Mouse (Mus musculus) adrenal gland, postnatal 4 days (tissue): ENCODE measurements around the gene Ensa. TPM values are rescaled to one million over a fixed set of nuclear protein-coding genes. Genes with fewer than 3 reads are reported as not detected.
A peak's percentile ranks its signal among the peaks of the same experiment; 100 is the strongest.
"Not testable (repeated sequence)": the region's sequence is repeated elsewhere in the genome, so short reads cannot be mapped to it uniquely, and the experiment has no call there.

Experiments
- DNase-seq, 2 experiments: peaks; one replicate each; pipeline ENCODE4 v3.0.0; 2021 to 2022; ENCODE audit warnings: low spot score in 2 of 2, mixed read lengths in 2 of 2
- total RNA-seq, 2 experiments: library from RNA; stranded (reverse); gene quantifications; 2 replicates each; pipeline ENCODE4 v1.2.3; 2021

Gene Ensa
- total RNA-seq, 2 experiments from 2014 or later, result 79.6 to 82.2 TPM

DNA sequence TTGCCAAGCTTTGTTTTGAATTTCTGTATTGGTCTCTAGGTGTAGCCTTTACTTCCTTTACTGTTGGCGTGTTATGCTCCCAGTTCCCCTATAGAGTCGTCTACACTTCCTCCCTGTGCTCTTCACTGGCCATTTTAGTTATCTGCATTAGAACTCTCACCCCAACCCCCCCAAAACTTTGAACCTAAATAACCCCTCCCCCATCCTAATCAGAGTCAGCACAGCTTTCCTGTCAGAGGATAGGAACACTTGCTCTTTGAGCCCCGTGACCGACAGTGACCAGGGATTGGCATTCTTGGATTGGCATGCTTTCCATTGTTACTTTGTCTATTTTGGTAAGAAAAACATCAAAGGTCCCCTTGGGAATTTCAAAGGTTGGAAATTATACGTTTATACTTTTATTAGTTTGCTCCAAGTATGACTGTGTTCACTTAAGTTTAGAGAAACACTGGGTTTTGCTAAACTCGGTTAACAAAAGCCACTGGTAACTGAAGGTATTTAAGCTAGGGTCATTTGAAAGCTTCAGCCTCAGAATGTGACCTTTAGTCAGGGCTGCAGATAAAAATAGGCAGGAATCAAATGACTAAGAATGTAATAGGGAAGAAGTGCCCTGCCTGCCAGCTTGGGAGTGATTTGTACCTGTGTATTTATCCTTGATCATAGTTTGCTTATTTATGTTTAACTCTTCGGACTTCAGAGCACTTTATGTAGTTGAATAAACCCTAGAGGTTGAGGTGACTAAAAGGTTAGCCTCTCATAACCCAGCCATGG is 37.3 kb downstream of the Ensa start:
- DNase-seq, result no peak

DNA sequence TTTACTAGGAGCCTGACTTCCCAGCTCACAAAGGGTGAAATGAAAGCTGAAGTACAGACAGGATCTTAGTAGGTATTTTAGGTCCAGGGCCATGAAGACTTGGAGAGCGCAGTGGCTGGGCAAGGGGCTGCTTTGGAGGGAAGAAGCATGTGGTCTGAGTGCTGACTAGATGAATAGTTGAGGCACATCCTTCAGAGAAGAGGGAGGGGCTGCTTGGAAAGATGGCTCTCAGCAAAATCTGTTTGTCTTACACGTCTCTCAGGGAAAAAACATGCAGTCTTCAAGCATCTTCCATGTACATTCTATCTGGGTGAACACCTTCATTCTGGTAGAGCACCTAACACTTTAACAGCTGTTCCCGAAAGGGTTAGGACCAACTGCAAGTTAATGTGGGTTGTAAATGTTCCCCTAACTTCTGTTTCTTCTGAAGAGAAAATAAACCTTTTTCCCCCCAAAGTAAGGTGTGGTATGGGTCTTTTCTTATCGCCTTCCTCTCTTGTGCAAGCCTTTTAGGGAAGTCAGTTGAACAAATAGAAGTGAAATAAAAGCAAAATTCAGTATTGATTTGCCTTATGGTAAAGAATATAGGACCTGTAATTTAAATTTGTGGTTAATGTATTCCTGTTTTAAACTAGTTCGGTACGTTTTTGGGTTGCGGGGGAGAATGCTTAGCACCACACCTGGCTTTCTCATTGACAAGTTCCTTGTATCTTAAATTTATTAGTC is 38.1 kb downstream of the Ensa start:
- DNase-seq, result no peak

DNA sequence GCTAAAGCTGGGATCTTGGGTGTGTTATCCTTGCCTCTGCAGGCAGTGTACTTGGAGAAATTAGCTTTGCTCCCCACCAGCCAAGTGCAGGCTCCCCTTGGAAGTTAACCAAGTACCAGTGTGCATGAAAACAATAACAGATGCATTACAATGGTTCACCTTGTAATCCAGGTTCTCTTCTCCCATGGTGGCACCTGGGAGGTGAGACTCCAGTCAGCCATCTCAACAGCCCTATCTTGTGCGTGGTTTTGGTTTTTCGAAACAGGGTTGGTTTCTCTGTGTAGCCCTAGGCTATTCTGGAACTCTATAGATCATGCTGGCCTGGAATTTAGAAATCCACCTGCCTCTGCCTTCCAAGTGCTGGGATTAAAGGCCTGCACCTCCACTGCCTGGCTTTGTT is 38.7 kb downstream of the Ensa start:
- DNase-seq, result no peak

DNA sequence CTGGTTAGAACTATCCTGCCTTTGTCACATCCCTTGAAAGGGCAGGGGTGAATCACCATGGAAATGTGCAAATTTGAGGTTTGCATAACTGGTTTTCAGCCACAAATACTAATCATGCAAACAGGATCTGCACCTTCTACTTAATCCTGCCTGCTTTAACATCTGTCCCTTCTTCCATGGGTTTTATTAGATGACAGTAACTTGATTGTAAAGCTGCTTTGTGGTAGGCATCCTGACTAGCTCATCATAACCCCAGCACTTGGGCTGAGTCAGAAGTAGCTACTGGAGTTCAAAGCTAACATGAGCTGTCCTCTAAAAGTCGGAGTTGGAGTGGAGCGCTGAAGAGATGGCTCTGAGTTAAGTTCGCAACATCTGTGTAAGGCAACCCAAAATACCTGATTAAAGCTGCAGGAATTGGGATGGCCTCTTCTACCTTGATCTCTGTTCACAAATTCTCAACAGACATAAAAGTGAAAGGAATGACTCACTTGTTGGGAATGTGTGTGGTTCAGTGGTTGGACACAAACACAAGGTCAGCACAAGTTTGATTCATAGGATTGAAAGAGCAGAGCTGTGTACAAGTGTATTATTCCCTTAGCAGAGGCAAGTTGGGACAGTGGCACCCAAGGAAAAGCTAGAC is 39.3 kb downstream of the Ensa start:
- DNase-seq, result no peak

DNA sequence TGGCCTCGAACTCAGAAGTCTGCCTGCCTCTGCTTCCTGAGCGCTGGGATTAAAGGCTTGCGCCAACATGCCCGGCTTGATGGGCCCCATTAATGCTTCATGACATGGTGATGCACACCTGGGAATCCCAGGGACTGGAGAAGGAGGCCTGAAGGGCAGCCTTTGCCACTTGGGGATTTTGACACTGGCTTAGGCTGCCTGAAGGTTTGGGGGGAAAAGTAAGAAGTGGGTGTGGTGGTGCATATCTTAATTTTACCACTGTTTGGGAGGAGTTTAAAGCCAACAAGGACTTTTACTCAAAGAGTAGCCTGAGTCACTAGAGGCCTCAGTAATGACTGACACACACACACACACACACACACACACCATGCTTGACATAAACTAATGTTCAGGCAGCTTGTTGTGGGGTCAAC is 40.2 kb downstream of the Ensa start:
- DNase-seq, result no peak

DNA sequence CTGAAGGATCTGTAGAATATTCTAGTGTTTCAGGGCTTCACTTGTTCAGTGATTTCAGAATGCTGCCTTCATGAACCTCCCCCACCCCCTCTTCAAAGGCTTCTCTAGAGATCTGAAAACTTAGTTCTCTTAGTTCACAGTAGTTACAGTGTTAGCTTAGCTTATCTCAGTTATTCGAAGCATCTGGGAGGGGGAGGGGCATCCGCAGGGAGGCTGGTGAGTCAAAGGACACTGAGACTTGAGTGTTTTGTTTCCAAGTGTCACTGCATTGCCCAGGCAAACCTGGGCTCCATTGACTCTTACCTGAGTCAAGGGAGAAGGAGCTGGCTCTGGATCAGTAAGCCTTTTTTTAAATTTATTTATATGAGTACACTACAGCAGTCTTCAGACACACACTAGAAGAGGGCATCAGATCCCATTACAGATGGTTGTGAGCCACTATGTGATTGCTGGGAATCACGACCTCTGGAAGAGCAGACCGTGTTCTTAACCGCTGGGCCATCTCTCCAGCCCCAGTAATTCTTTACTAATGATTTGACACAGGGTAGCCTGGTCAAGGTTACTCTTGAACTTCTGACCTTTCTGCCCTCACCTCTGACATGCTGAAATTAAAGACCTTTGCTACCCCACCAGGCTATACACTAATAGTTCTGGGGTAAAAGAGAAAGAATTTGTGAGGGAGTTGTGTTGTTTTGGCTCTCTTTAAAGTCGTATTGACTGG is 41.5 kb downstream of the Ensa start:
- DNase-seq, result no peak

DNA sequence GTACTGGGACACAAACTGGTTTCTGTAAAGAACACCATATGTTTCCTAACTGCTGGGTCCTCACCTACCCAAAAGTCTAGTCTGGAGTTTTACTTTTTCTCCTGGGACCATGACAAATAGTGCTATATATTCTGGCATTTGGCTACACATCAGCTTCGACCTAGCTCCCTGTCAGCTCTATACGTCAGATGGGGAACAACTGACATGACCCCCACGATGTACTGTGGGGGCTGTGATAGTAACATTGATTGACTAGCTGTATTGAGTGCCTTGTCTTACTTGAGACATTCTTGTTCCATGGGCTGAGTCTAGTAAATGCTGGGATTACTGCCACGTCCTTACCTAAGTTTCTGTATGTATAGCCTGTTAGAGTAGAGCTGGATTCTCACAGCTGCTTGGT is 42.7 kb downstream of the Ensa start:
- DNase-seq, result no peak

DNA sequence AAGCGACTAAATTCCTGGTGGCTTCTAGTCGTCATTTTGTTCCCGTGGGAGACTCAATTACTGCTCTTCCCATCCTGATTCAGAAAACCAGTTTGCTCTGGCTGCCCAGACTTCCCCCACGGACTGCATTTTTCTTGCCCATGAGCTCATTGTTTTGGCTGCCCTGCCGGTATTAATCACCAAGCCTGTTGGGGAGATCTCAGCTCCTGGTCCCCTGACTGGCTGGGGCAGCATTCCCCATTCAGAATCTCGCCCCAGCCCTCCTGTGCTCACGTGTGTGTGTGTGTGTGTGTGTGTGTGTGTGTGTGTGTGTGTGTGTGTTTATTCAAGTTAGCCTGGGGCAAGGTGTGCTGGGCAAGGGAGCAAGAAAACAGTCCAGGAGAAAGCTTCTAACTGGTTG is 43.2 kb downstream of the Ensa start:
- DNase-seq, result no peak

DNA sequence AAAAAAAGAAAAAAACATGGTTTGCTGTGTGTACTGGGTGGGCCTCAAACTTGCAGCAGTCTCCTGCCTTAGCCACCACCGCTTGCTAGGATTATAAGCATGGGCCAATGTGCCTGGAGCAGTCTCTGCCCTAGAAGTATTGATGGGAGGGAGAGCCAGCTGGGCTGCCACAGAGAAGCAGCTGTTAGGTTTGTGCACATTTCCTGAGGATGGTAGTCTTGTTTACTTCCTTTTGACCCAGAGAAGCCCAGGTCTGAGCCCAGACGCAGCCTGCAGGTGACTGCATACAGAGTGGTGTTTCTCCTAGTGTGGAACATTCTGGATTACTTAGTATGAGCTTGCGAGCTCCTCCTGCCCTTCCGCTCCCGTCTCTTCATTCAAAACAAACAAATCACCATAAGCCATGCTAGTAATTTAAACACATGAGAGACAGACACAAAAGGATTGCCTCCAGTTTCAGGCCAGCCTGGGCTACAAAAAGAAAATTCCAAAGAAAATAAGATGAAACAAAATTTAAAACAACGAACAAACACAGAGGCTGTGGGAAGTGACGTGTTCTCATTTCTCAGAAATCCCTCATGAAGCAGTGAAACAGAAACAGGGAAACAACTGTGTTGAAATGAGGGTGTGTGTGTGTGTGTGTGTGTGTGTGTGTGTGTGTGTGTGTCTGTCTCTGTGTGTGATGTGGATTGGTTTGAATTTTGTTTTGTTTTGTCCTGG is 44.0 kb downstream of the Ensa start:
- no peak for DNase-seq

DNA sequence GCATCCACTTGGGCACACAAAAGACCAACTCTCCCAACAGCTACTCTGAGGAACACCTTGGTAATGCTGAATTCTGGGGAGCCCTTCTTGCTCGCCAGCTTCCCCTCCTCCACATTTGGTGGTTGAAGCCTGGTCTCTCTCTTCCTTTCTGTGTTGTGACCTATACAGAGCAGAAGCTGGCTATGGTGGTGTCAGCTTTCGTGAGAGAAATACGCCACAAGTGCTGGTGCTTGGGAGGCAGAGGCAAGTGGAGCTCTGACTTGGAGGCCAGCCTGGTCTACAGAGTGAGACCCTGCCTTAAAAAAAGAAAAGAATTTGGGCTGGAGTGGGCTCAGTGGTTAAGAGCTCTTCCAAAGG is 44.5 kb downstream of the Ensa start:
- no peak for DNase-seq

DNA sequence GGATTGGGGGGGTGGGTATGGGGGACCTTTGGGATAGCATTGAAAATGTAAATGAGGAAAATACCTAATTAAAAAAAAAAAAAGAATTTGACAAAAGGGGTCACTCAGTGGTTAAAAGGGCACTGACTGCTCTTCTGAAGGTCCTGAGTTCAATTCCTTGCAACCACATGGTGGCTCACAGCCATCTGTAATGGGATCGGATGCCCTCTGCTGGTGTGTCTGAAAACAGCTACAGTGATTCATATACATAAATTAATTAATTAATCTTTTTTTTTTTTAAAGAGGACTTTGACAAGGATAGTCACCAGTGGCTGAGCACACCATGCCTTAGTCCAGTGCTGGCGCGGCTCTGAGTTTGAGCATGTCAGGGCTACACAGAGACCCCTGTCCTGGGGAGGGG is 45.6 kb downstream of the Ensa start:
- DNase-seq, result not testable (repeated sequence)

DNA sequence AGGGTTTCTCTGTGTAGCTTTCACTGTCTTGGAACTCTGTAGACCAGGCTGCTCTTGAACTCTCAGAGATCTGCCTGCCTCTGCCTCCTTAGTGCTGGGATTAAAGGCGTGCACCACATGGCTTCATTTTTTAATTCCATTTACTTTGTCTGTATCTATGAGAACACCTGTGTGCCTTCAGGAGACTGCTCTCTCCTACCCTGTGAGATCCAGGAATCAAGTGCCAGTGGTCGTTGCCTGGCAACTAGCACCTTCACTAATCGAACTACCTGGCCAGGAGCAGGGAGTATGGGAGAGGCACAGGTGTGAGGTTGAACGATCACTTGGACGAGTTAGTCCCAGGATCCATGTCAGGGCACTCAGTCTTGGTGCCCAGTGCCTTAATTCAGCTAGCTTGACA is 46.4 kb downstream of the Ensa start:
- no peak for DNase-seq

DNA sequence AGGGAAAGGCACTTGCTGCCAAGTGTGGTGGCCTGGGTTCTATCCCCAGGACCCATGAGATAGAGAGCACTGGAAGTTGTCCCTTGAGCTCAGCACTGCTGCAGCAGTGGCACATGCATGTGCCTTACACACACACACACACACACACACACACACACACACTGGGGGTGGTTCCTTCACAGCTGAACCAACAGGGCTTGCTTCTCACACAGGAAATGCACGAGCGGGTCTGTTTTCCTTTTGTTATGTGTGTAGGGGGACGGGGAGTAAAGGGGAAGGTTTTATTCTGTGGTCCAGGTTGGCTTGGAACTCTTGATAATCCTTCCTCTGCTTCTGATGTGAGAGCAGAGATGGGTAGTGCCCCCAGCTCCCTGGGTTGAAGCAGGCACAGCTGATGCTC is 47.7 kb downstream of the Ensa start:
- DNase-seq, result no peak

DNA sequence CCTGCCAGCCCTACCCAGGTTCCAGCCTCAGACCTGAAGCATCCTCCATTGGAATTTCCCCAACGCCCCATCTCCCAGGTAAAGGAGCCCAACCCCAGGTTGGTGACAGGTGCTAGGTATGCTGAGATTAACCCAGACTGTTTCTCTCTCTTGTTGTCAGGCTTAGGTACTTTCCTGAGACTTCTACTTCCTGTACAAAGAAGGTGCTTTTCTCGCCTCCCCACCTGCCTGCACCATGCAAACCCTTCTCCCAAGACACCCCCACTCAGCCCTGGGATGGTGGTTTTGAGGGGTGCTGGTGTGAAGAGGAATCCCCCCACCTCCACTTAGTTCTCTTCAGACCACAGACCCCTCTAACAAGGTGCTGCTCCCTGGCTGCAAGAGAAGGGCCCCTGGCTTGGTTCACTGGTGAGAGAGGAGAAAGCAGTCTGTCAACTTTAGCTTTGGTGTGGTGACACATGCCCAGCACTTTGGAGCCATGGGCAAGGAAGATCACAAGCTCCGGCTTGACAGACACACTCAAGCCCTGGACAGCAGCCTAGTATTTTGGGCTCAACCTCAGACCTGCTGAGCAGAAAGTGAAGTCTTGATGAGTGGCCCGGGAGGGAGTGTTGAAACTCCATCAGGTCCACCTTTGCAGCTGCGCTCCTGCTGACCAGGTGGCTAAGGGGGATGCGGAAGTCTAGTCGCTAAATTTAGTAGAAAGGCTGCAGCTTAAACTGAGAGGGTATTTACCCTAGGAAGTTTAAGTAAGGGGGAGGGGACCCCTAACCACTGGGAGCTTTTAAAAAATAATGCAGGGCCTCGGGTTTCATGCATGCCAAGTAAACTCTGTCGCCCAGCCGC is 48.3 kb downstream of the Ensa start:
- DNase-seq, result no peak

DNA sequence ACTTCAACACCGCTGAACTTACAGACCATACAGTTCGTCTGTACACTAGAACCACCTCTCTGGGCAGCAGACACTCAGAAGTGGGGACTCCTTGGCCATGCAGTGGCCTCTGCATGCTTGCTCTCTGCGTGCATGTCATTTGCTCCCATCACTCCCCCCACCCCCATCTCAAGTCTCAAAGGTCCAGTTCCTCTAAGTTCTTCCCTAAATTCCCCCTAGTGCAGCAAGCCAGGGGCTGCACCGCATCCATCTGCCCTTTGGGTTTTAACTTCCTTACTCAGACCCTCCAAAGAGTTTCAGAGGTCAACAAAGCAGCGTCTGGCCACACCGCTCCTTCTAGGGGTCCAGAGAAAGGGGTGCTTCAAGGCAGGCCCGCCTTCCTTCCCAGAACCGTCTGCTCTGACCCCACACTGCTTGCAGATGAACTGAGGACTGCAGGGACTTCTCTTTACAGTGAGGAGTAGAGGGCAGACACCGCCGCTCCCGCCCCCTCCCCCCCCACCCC is 49.0 kb downstream of the Ensa start:
- no peak for DNase-seq

DNA sequence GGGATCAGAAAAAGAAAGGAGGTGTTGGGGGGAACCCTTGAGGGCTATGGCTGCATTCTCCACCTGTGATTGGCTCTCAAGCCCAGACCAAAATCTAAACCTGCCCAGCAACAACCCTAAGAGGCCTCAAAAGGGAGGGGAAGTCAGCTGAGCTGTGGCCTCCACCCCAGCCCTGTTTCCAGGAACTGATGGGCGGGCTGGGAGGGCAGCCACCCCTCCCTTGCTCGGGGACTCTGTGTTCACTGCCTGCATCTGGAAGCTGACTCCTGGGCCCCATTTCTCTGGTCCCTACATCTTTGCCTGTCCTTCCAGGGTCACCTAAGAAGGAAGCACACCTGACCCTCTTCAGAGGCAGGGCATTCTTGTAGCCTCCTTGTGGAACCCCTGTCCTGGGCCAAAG is 49.4 kb downstream of the Ensa start:
- DNase-seq, result peak in 1 of 2 experiments; percentile 61

DNA sequence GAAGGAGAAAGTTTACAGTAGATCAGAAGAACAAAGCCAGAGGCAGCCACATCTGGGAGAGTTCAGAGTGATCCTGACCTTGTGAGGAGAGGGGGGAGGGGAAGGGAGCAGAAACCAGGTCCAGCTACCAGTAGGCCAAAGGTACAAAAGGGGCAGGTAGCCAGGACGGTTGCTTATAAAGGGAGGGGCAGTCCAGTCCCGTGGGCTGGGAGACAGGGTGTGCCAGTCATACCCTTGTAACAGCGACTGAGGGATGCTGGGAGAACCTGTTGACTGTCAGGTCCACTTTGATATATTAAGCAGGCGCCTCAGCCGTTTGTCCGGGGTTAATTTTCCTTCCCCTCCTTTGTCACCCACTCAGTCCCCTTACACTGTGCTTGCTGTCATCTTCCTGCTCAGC is 50.0 kb downstream of the Ensa start:
- DNase-seq, result no peak

DNA sequence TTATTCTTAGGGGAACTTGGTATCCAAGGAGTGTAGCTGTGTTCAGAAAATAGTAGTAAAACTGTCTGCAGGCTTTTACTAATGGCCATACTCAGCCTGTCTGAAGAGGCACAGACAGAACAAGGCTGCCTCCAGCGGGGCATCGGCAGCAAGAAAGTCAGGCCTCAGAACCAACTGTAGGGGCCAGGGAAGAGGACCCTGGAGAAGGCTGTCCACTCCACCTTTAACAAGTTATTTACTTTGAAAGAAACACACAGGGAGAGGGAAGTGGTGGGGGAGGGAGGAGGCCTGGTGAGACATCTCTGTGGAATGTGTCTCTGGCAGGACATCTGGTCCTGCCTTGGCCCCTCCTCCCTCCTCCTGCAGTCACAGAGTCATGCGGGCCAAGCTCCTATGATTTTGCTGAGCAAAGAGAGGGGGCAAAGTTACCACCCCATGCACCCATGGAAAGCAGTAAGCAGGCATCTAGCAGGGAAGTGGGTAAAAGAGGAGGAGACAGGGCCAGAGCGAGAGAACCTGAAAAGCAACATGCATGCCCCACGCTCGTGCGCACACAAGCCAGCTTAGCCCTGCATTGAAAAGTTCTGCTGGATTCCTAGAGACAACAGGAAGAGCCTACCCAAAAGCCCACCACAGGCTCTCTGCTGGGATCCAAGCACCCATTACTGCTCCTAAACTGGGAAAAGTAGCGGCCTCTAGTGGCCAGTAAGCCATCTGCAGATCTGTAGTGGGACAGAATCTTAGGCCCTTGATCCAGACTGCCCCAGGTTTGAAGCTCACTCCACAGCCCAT is 50.7 kb downstream of the Ensa start:
- peak in 1 of 2 experiments; percentile 60 for DNase-seq

DNA sequence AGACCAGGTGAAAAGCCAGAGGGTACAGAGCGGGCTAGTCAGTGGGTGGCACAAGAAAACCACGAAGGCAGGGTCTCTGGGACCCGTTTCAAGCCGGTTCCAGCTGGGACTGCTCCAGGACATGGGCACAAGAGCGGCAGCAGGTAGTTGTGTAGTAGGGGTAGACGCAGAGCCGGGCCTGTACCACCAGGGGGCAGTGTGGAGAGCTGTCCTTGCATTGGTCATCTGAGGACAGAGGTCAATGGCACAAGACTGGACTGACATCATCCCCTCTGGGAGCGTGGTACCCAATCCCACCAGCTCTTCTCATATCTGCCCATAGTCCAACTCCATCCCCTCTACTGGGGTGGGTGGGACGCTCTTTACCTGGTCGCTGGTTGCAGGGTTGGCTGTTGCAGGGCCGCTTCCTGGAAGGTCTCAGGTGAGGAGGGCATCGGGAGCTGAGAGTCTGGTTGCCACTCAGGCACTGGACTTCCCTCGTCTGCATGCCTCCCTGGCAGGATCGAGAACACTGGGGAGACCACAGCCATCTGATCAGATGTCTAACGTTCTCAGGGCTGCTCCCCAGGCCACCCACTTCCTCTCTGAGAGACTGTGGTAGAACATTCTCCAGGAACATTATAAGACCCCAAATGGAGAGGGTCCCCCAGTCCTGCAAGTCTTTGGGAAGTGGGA is 52.1 kb downstream of the Ensa start:
- peak; percentile 66 to 74 for DNase-seq
